Mouse (Mus musculus) cerebellum, adult 2 months (tissue): ENCODE measurements at regions not wholly inside any gene's neighbourhood (a gene's known extent, or its start where the extent isn't known, plus 50 kb on each side); places are given as distances from the start of the nearest gene placed in this dataset.

ENCODE experiments used
- DNase-seq, 2 experiments: peaks; one replicate each; pipeline ENCODE4 v3.0.0; 2021
- H3K27ac ChIP-seq: fragments of 200-500 bp; 2 replicates; pipeline ENCODE4 v1.5.1; 2012; ENCODE audit warnings: low read length, control low read depth, inconsistent platforms; ENCODE audit not compliant: insufficient read depth
- H3K27me3 ChIP-seq: fragments of 200-500 bp; 2 replicates; pipeline ENCODE4 v1.6.1; 2012; ENCODE audit warnings: inconsistent platforms, mild to moderate bottlenecking, low read length, moderate library complexity; ENCODE audit not compliant: control insufficient read depth, insufficient read depth
- H3K4me1 ChIP-seq: fragments of 200-500 bp; 2 replicates; pipeline ENCODE4 v1.6.1; 2011; ENCODE audit warnings: low read length; ENCODE audit not compliant: control insufficient read depth, insufficient read depth
- H3K4me3 ChIP-seq: fragments of 200-500 bp; replicated peaks from 2 replicates; pipeline ENCODE3; 2011; ENCODE audit warnings: mild to moderate bottlenecking, low read depth, low read length, control low read depth; ENCODE audit not compliant: insufficient read depth
- CTCF ChIP-seq: fragments of 200-500 bp; IDR thresholded peaks from 2 replicates; pipeline ENCODE4 v1.5.1; 2011; ENCODE audit warnings: low read depth, mild to moderate bottlenecking, control low read depth, low read length, moderate library complexity, borderline replicate concordance; ENCODE audit not compliant: insufficient read depth
- POLR2A ChIP-seq: fragments of 200-500 bp; IDR thresholded peaks from 2 replicates; pipeline ENCODE4 v1.6.1; 2011; ENCODE audit warnings: low read length, control low read depth, borderline replicate concordance; ENCODE audit not compliant: insufficient read depth
- WGBS: fragments of 180-500 bp; shearing (Covaris S2); methylation state at CpG from one replicate; pipeline ENCODE4 v1.1.7; 2018; 5-methylcytosine and 5-hydroxymethylcytosine counted together

GRCm38 (mm10) chr19:60684417-60684816 lies 71.4 kb upstream of the Nanos1 start:
- Histone ChIP-seq H3K27ac (no peak overlapping the region), H3K27me3 (no peaks in the 10 kb centered on the region), H3K4me3 (no peak overlapping the region), H3K4me1 (no peaks in the 10 kb centered on the region)
- DNase-seq, result no peak
- WGBS, result 90% methylated on average over 4 of the region's 4 CpGs
- TF ChIP-seq CTCF (no peak), POLR2A (no peak)

- TF ChIP-seq CTCF (no peak), POLR2A (no peak)
- DNase-seq, result no peak
Observed at GRCm38 (mm10) chr19:60682283-60682682, 73.5 kb upstream of the Nanos1 start.

GRCm38 (mm10) chr19:60681481-60681880 lies 74.3 kb upstream of the Nanos1 start:
- H3K27ac ChIP-seq, result no peak overlapping the region
- TF ChIP-seq POLR2A, result no peak
- TF ChIP-seq CTCF, result no peak
- WGBS, result 56% methylated on average over 1 of the region's 1 CpGs
- no peaks in the 10 kb centered on the region for H3K4me1 ChIP-seq
- H3K27me3 ChIP-seq, result no peaks in the 10 kb centered on the region
- H3K4me3 ChIP-seq, result no peak overlapping the region
- DNase-seq, result no peak

More at GRCm38 (mm10) chr19:60682283-60682682, 73.5 kb upstream of the Nanos1 start:
- no peaks in the 10 kb centered on the region for H3K4me1 ChIP-seq
- H3K4me3 ChIP-seq, result no peak overlapping the region
- WGBS, result 58% methylated on average over 3 of the region's 3 CpGs
- no peak overlapping the region for H3K27ac ChIP-seq
- H3K27me3 ChIP-seq, result no peaks in the 10 kb centered on the region

GRCm38 (mm10) chr19:60678236-60678635 lies 77.6 kb upstream of the Nanos1 start:
- no peak for TF ChIP-seq POLR2A
- TF ChIP-seq CTCF, result no peak
- H3K4me3 ChIP-seq, result no peak overlapping the region
- H3K27me3 ChIP-seq, result no peaks in the 10 kb centered on the region
- no peak for DNase-seq
- H3K4me1 ChIP-seq, result no peaks in the 10 kb centered on the region
- WGBS, result 94% methylated on average over 2 of the region's 2 CpGs
- no peak overlapping the region for H3K27ac ChIP-seq

GRCm38 (mm10) chr19:60674953-60675472 lies 80.8 kb upstream of the Nanos1 start:
- 8% methylated on average over 5 of the region's 5 CpGs for WGBS
- Histone ChIP-seq H3K27me3 (no peaks in the 10 kb centered on the region), H3K4me3 (no peak overlapping the region), H3K4me1 (no peaks in the 10 kb centered on the region), H3K27ac (no peak overlapping the region)
- DNase-seq, result peak in 1 of 2 experiments; percentile 3
- TF ChIP-seq CTCF, result no peak

- no peaks in the 10 kb centered on the region; the same call in 1 of the 2 replicates for H3K27me3 ChIP-seq
- no peak for TF ChIP-seq POLR2A
- H3K4me1 ChIP-seq, result no peaks in the 10 kb centered on the region
- DNase-seq, result no peak
- H3K4me3 ChIP-seq, result no peak overlapping the region
- no peak overlapping the region for H3K27ac ChIP-seq
Observed at GRCm38 (mm10) chr19:60670781-60671180, 85.0 kb upstream of the Nanos1 start.

- TF ChIP-seq POLR2A (no peak), CTCF (no peak)
- WGBS, result 82% methylated on average over 7 of the region's 7 CpGs
- H3K4me1 ChIP-seq, result no peaks in the 10 kb centered on the region
- no peak overlapping the region for H3K4me3 ChIP-seq
- DNase-seq, result no peak
- no peak overlapping the region for H3K27ac ChIP-seq
- H3K27me3 ChIP-seq, result no peaks in the 10 kb centered on the region; the same call in 1 of the 2 replicates
Observed at GRCm38 (mm10) chr19:60665842-60666241, 85.0 kb upstream of the Cacul1 start.

GRCm38 (mm10) chr19:60651102-60651695 lies 70.4 kb upstream of the Cacul1 start:
- Histone ChIP-seq H3K27me3 (no peaks in the 10 kb centered on the region), H3K4me1 (no peaks in the 10 kb centered on the region), H3K27ac (no peak overlapping the region), H3K4me3 (no peak overlapping the region)
- no peak for TF ChIP-seq CTCF
- no peak for TF ChIP-seq POLR2A
- 14% methylated on average over 10 of the region's 10 CpGs for WGBS
- no peak for DNase-seq

GRCm38 (mm10) chr19:60640065-60640464 lies 59.2 kb upstream of the Cacul1 start:
- WGBS, result 56% methylated on average over 2 of the region's 2 CpGs
- no peak overlapping the region for H3K27ac ChIP-seq
- no peak for TF ChIP-seq POLR2A
- TF ChIP-seq CTCF, result no peak
- no peaks in the 10 kb centered on the region for H3K4me1 ChIP-seq
- no peaks in the 10 kb centered on the region for H3K27me3 ChIP-seq
- no peak for DNase-seq
- H3K4me3 ChIP-seq, result no peak overlapping the region
